Mouse (Mus musculus) heart, embryonic 16.5 days (tissue): ENCODE results near the gene Snx9. TPM values are rescaled to one million over a fixed set of nuclear protein-coding genes. Genes with fewer than 3 reads are reported as not detected.

Experiments used
- ATAC-seq: fragments of 200-750 bp; cut with Nextera tagmentation; replicated peaks from 2 replicates; pipeline ENCODE4 v1.8.0; 2017; ENCODE audit warnings: moderate number of reproducible peaks; ENCODE audit not compliant: insufficient read depth, low FRiP score; ENCODE audit errors: extremely low read depth
- H3K27ac ChIP-seq: fragments of 300-500 bp; sonication (generic); 2 replicates; pipeline ENCODE4 v1.5.1; 2014; ENCODE audit warnings: mild to moderate bottlenecking, low read length, control low read depth, moderate library complexity
- H3K27me3 ChIP-seq: fragments of 300-500 bp; sonication (generic); 2 replicates; pipeline ENCODE4 v1.6.1; 2014; ENCODE audit warnings: low read length, mixed read lengths; ENCODE audit not compliant: control insufficient read depth, insufficient read depth
- H3K36me3 ChIP-seq: fragments of 300-500 bp; sonication (generic); 2 replicates; pipeline ENCODE4 v1.6.1; 2014; ENCODE audit not compliant: control insufficient read depth, insufficient read depth
- H3K4me1 ChIP-seq: fragments of 300-500 bp; sonication (generic); 2 replicates; pipeline ENCODE4 v1.6.1; 2014; ENCODE audit warnings: low read length, mixed read lengths; ENCODE audit not compliant: control insufficient read depth, insufficient read depth
- H3K4me2 ChIP-seq: fragments of 300-500 bp; sonication (generic); 2 replicates; pipeline ENCODE4 v1.6.1; 2014; ENCODE audit warnings: low read depth, mild to moderate bottlenecking, control low read depth, low read length
- H3K4me3 ChIP-seq: fragments of 300-500 bp; sonication (generic); 2 replicates; pipeline ENCODE4 v1.5.1; 2014; ENCODE audit warnings: mild to moderate bottlenecking, control low read depth, low read length
- H3K9ac ChIP-seq: fragments of 300-500 bp; sonication (generic); 2 replicates; pipeline ENCODE4 v1.6.1; 2014; ENCODE audit warnings: low read length, control low read depth
- H3K9me3 ChIP-seq: fragments of 300-500 bp; sonication (generic); replicated peaks from 2 replicates; pipeline ENCODE4 v1.6.1; 2016; ENCODE audit warnings: low read length; ENCODE audit not compliant: control insufficient read depth
- WGBS: fragments of 180-500 bp; shearing (Covaris S2); extraction: QIAGEN DNeasy Blood & Tissue Kit; methylation state at CpG from one replicate; pipeline ENCODE4 v1.1.7; 2014; 5-methylcytosine and 5-hydroxymethylcytosine counted together
- polyA plus RNA-seq: library from polyadenylated mRNA; unstranded; fragments of >200 nt; fragmentation: Nextera tagmentation; extraction: Ambion mirVana; gene quantifications from 2 replicates; pipeline ENCODE4 v1.2.1, GENCODE M21; 2015

Snx9 gene
- polyA plus RNA-seq, 1 experiment from 2014 or later = 19.4 TPM

GRCm38 (mm10) chr17:5805151-5805834 lies 35.8 kb upstream of the Snx9 start:
- Histone ChIP-seq H3K4me3 (no peak overlapping the region), H3K4me2 (no peak overlapping the region), H3K9me3 (no peaks in the 10 kb centered on the region), H3K4me1 (peaks cover 9% of the 10 kb centered on the region), H3K9ac (no peak overlapping the region), H3K36me3 (no peaks in the 10 kb centered on the region), H3K27ac (peak overlapping the region; percentile 46), H3K27me3 (no peaks in the 10 kb centered on the region)
- WGBS = 72% methylated on average over 7 of the region's 7 CpGs
- no peak for ATAC-seq

- no peak overlapping the region for H3K4me3 ChIP-seq
- H3K9ac ChIP-seq = no peak overlapping the region
- no peak overlapping the region for H3K4me2 ChIP-seq
- 76% methylated on average over 2 of the region's 2 CpGs for WGBS
- H3K9me3 ChIP-seq = no peaks in the 10 kb centered on the region
- H3K27ac ChIP-seq = no peak overlapping the region
- H3K36me3 ChIP-seq = no peaks in the 10 kb centered on the region
- no peaks in the 10 kb centered on the region for H3K27me3 ChIP-seq
- peaks cover 9% of the 10 kb centered on the region for H3K4me1 ChIP-seq
- ATAC-seq = no peak
These were observed 35.2 kb upstream of the Snx9 start for GRCm38 (mm10) chr17:5805935-5806334.

GRCm38 (mm10) chr17:5806823-5807222 lies 34.3 kb upstream of the Snx9 start:
- Histone ChIP-seq H3K27ac (no peak overlapping the region), H3K36me3 (no peaks in the 10 kb centered on the region), H3K9ac (no peak overlapping the region), H3K4me1 (peaks cover 6% of the 10 kb centered on the region), H3K4me2 (no peak overlapping the region), H3K9me3 (no peaks in the 10 kb centered on the region), H3K27me3 (no peaks in the 10 kb centered on the region), H3K4me3 (no peak overlapping the region)
- 85% methylated on average over 2 of the region's 2 CpGs for WGBS
- ATAC-seq = no peak

GRCm38 (mm10) chr17:5807847-5808386 lies 33.2 kb upstream of the Snx9 start:
- 57% methylated on average over 3 of the region's 3 CpGs for WGBS
- no peaks in the 10 kb centered on the region for H3K36me3 ChIP-seq

GRCm38 (mm10) chr17:5813863-5814640 lies 27.1 kb upstream of the Snx9 start:
- H3K4me1 ChIP-seq = peaks cover 4% of the 10 kb centered on the region; the same call in 1 of the 2 replicates
- WGBS = 40% methylated on average over 8 of the region's 8 CpGs

More at GRCm38 (mm10) chr17:5807847-5808386, 33.2 kb upstream of the Snx9 start:
- no peak overlapping the region for H3K9ac ChIP-seq
- H3K4me3 ChIP-seq = no peak overlapping the region
- no peak overlapping the region for H3K4me2 ChIP-seq
- no peaks in the 10 kb centered on the region for H3K27me3 ChIP-seq
- ATAC-seq = no peak
- H3K9me3 ChIP-seq = no peaks in the 10 kb centered on the region
- peaks cover 6% of the 10 kb centered on the region for H3K4me1 ChIP-seq
- H3K27ac ChIP-seq = peak overlapping the region; percentile 57; the same call in 1 of the 2 replicates

GRCm38 (mm10) chr17:5814641-5814920 lies 26.5 kb upstream of the Snx9 start:
- Histone ChIP-seq H3K4me2 (no peak overlapping the region), H3K36me3 (no peaks in the 10 kb centered on the region), H3K4me1 (peaks cover 6% of the 10 kb centered on the region; the same call in 1 of the 2 replicates), H3K4me3 (no peak overlapping the region), H3K27ac (no peak overlapping the region), H3K9ac (no peak overlapping the region), H3K9me3 (no peaks in the 10 kb centered on the region), H3K27me3 (no peaks in the 10 kb centered on the region)
- no peak for ATAC-seq
- 22% methylated on average over 1 of the region's 1 CpGs for WGBS

More at GRCm38 (mm10) chr17:5813863-5814640, 27.1 kb upstream of the Snx9 start:
- no peak overlapping the region for H3K9ac ChIP-seq
- H3K36me3 ChIP-seq = no peaks in the 10 kb centered on the region
- H3K9me3 ChIP-seq = no peaks in the 10 kb centered on the region
- no peak overlapping the region for H3K4me2 ChIP-seq
- H3K4me3 ChIP-seq = no peak overlapping the region
- ATAC-seq = no peak
- H3K27ac ChIP-seq = no peak overlapping the region
- no peaks in the 10 kb centered on the region for H3K27me3 ChIP-seq

- ATAC-seq = no peak
- H3K27ac ChIP-seq = no peak overlapping the region
- 87% methylated on average over 2 of the region's 2 CpGs for WGBS
These were observed 23.3 kb upstream of the Snx9 start for GRCm38 (mm10) chr17:5817871-5818270.

GRCm38 (mm10) chr17:5819105-5819504 lies 22.0 kb upstream of the Snx9 start:
- Histone ChIP-seq H3K4me2 (no peak overlapping the region), H3K36me3 (no peaks in the 10 kb centered on the region), H3K9me3 (no peaks in the 10 kb centered on the region), H3K27ac (no peak overlapping the region), H3K27me3 (no peaks in the 10 kb centered on the region), H3K4me1 (peaks cover 18% of the 10 kb centered on the region), H3K9ac (no peak overlapping the region), H3K4me3 (no peak overlapping the region)
- WGBS = 65% methylated on average over 6 of the region's 6 CpGs
- no peak for ATAC-seq

More at GRCm38 (mm10) chr17:5817871-5818270, 23.3 kb upstream of the Snx9 start:
- Histone ChIP-seq H3K9me3 (no peaks in the 10 kb centered on the region), H3K27me3 (no peaks in the 10 kb centered on the region), H3K9ac (no peak overlapping the region), H3K4me1 (peaks cover 18% of the 10 kb centered on the region), H3K4me3 (no peak overlapping the region), H3K4me2 (no peak overlapping the region), H3K36me3 (no peaks in the 10 kb centered on the region)

GRCm38 (mm10) chr17:5819799-5820201 lies 21.3 kb upstream of the Snx9 start:
- Histone ChIP-seq H3K27me3 (no peaks in the 10 kb centered on the region), H3K9me3 (no peaks in the 10 kb centered on the region), H3K9ac (no peak overlapping the region), H3K36me3 (no peaks in the 10 kb centered on the region), H3K4me1 (peaks cover 15% of the 10 kb centered on the region), H3K4me2 (no peak overlapping the region), H3K4me3 (no peak overlapping the region), H3K27ac (0 out of 2 replicates have a peak overlapping the region, but pooled peaks have one; percentile 6)
- WGBS = 55% methylated on average over 9 of the region's 9 CpGs
- ATAC-seq = 0 out of 2 replicates have a peak, but pooled peaks have one; percentile 57
